Mouse (Mus musculus) gastrocnemius, postnatal 10 days (tissue): ENCODE data around the gene Asb10. TPM values are rescaled to one million over a fixed set of nuclear protein-coding genes. Genes with fewer than 3 reads are reported as not detected.

ENCODE experiments used
- DNase-seq: peaks from one replicate; pipeline ENCODE4 v3.0.0; 2021; ENCODE audit warnings: mixed read lengths
- total RNA-seq, 2 experiments: library from RNA; stranded (reverse); gene quantifications; 2 replicates each; pipeline ENCODE4 v1.2.3; 2021

Asb10 gene
- total RNA-seq, 2 experiments from 2014 or later, result 31.3 to 37.4 TPM

DNA sequence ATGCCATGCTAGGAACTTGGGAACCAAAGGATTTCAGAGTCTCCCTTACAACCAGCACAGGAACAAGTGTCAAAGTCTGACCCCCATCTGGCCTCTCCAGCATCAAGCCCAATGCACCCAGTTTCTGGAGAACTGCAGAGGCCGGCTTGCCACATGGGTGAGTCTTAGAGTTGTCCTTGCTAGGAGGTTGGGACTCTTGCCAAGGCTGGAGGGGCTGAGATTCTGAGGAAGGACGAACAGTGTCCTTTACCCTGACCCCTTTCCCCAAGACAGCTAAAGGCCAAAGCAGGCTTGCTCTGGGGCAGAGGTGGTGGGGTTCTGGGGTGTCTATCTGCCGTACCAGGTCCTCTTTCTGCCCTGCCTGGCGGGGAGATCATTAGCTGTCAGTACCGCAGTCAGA lies 4.3 kb downstream of the Asb10 start:
- DNase-seq, result no peak

GRCm38 (mm10) chr5:24535731-24536130 lies 5.0 kb downstream of the Asb10 start:
- DNase-seq, result no peak

DNA sequence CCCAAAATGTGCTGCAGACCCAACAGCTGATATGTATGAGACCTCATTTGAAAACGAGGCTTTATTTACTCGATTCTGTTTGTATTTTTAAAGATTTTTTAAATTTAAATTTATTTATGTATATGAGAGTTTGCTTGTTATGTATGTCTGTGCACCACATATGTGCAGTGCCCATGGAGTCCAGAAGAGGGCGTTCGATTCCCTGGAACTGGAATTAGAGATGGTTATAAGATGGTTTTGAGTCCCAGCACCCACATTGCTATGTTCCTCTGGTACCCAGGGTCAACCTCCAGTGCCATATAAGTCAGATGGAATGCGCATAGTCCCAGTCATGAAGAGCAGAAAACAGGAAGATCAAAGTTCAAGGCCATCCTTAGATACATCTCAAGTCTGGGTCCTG lies 6.5 kb downstream of the Asb10 start:
- no peak for DNase-seq

DNA sequence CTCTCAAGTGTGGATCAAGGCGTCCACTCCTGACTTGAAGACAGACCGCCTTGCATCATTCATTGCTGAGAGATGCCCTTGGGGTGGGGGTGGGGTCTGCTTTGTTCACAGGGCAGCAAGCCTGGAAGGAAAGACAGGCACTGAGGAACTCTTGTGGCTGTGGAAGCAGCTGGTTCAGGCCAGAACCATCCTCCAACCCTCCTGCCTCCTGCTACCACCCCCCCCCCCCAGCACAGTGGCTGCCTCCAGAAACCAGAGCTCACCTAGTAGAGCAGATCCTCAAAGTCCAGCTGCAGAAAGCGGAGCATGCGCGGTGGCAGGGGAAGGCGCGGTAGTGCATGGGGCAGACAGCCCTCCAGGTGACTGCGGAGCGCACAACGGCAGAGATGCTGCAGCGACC lies 7.4 kb downstream of the Asb10 start:
- no peak for DNase-seq

DNA sequence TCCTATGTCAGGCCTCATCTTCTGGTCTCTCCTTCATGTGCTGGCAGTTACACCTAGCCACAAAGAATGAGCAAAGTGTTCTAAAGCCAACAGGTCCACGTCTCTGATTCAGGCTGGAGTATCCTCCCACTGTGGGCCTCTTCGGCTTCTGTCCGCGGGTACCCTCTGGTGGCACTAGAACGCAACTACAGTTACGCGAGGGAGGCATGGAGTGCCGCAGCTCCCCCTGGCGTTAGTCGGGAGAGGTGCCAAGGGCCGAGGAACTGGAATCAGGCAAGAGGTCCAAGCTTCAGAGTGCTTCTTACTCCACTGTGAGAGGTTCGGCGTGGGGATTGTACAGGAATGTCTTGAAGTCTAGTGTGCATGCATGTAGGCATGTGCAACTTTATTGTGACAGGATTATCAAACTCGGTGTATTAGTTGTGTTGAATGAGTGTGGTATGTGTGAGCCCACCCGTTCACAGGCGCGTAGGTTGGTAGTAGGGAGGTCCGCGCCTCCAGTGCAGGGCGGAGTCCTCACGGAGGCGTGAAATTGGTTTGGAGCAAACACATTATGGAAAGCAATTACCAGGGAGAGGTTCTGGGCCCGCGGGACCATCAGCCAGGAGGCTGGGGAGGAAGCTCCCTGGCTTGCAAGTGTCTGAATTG lies 10.6 kb downstream of the Asb10 start:
- peak; percentile 97 for DNase-seq

DNA sequence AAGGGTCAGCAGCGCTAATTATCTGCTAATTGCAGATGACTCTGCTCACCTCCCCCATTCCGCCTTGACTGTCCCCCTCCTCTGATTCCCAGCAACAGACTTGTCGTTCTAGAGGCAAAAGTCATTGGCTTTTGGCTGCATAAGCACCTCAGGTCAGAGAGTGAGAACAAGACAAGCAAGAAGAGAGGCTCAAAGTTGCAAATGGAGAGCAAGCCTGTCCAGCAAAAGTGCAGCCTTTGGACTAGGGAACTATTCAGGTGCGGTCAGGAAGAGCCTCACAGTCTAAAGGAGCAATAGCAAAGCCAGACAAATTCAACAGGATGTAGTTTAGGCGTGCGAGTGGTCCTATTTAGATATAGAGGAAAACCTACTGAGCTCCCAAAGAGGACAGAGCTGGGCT lies 13.0 kb downstream of the Asb10 start:
- no peak for DNase-seq

DNA sequence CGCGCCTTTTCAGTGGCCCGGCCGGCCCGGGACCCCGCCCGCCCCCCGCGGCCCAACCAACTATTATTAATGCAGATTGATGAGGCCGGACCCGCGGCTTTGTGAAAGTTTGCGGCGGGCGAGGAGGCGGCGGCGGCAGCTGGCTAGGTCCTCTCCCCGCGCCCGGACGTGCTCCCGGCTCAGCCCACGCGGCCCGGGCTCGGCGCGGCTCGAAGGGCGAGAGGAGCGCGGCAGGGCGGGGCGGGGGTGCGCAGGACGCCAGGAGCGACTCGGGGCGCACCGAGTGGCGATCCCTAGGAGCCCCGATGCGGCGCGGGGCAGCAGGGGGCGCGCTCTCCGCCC lies 13.9 kb downstream of the Asb10 start, which contains the start of gene Gbx1:
Gbx1 (minus strand) TSS at position 314 of the 342 bp plus-strand sequence.
- peak; percentile 54 for DNase-seq

- DNase-seq, result peak; percentile 26
Observed at GRCm38 (mm10) chr5:24526190-24526888, 14.4 kb downstream of the Asb10 start.

- no peak for DNase-seq
Observed at GRCm38 (mm10) chr5:24525360-24526189, 15.2 kb downstream of the Asb10 start.

DNA sequence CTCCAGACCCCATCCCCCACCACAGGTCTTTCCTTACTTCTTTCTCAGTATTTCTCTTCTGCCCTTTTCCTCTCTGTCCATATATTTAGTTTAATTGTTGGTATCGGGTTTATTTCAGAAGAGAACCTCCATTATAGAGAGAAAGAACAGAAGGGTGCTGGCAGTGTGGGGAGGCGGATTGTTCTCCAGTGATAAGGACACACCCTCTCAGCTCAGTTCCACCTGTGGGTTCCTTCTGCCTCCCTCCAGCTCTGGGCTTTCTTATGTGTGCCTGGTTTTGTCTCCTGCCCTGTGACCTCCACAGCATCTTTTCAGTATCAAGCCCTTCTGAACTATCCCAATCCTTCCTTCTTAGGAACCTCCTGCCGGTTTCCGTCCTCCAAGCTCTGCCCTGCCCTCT lies 16.3 kb downstream of the Asb10 start:
- no peak for DNase-seq

DNA sequence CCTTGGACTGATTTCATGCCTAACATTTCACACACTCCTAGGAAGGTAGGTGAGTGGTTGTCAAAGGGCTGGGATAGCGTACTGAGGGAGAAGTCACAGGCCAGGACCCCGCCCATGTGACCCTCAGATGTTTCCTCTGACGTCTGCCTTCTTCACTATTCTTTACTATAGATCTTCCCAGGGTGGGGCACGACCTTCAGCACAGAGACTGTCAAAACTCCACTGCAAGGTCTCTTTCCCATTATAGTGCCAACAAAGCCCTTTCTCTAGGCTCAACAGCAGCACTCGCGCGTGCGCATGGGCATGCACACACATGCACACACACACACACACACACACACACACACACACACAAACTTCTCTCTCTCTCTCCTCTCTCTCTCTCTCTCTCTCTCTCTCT lies 17.0 kb downstream of the Asb10 start:
- DNase-seq, result no peak

DNA sequence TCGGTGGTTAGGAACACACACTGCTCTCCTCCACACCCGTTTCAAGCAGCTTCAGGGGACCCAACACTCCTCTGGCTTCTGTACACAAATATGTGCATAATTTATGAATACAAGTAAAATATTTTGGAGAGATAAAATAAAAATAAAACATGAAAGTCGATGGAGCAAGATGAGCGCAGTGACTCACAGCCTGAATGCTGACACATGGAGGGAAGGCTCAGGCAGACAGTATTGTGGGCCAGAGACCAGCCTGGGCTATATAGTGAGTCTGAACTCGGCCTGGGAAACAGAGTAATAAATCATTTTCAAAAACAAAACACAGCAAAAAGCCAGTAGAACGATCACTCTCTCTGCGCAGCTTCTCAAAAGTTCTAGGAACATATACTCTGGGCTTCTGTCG lies 19.4 kb downstream of the Asb10 start:
- no peak for DNase-seq

- no peak for DNase-seq
Observed at GRCm38 (mm10) chr5:24512271-24512670, 28.5 kb downstream of the Asb10 start.

- DNase-seq, result peak; percentile 58
Observed at GRCm38 (mm10) chr5:24510635-24511034, 30.1 kb downstream of the Asb10 start.

DNA sequence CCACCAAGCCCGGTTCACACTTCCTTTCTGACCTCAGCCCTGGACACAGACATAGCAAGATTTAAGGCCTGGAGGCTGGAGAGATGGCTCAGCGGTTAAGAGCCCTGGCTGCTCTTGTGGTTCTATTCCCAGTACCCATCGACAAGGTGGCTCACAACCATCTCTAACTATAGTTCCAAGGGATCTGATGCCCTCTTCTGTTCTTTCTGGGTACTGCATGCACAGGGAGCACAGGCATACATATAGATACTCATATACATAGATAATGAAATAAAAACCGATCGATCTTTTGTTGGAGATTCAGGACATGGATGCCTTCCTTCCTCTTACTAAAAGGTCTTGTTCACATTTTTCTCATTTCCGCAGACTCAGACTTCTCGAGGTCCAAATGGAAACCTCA lies 32.4 kb downstream of the Asb10 start:
- no peak for DNase-seq

DNA sequence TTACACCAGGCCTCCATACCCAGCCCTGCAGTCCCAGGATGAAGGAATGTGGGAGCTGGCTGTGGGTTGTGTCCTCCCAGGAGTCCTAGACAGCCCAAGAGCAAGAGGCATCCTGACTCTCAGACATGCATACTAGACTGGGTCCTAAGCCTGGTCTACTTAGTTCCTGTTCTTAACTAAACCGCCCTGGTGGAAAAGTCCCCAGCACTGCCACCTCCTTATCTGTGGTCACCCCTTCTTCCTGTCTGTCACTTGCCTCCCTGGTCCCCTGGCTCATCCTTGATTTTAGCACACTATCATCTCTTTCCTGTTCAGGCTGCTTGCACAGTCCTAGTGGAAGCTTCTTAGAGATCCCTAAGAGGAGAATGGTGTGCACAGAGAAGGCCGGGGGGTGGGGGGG lies 35.3 kb downstream of the Asb10 start:
- DNase-seq, result no peak

DNA sequence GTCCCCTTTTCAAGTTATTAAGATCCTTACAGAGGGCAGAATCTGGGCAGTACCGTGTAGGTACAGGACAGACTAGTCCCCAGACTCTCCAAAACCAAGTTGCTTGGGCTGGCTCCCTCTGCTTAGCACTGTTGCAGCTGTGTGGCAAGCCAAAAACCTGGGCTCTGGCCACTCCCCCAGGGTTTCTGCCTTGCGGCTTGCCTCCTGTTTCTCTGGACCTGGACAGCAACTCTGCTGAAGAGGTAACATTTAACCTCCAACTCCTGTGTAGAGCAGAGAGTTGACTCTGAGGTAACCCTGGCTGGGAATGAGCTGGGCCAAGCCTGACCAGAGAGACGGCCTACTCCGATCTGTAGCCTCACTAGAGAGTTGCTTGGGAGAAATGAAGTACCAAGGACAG lies 38.0 kb downstream of the Asb10 start:
- no peak for DNase-seq

DNA sequence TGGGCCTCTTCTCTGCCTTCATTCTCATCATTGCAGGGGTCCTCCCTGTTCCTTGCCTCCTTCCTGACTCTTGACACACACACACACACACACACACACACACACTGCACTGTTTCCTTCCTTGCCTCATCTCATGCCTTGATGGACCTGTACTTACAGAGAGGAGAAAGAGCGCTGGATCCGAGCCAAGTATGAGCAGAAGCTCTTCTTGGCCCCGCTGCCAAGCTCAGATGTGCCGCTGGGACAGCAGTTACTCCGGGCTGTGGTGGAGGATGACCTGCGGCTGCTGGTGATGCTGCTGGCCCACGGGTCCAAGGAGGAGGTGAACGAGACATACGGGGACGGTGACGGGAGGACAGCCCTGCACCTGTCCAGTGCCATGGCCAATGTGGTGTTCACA lies 39.9 kb downstream of the Asb10 start:
- no peak for DNase-seq

DNA sequence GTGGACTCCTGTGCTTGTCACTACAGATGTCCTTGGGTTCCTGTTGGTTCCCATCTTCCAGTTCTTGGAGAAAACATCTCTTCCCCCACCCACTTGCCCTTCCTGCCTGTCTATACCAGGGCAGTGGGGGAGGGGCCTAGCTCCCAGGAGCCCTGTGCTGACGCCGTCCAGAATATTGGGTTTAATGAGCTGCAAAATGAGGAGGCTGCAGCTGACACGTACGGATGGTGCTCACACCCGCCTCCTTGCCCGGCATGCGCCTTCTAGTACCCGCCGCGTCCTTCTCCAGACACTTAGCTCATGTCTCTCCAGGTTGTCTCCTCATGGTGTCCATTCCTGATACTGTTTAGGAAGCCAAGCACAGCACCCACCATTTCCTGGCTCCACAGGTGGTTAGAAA lies 41.7 kb downstream of the Asb10 start:
- DNase-seq, result no peak

DNA sequence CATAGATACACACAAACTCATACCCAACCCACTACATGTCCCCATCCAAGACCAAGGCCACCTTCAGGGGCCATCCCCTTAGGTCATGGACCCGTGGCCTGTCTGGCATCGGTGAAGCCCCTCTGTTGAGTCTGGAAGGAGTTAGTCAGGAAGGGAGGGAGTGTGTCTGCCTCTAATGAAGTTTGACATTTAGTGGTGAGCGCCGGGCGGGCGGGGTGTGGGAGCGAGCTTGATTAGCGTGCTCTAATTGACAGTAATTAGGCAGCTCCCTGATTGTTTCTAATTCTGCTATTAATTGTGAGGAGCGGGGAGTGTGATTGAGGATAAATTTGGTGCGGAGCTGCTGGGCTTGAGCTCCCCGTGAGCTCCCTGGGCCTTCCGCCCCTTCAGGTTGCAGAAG lies 43.3 kb downstream of the Asb10 start:
- no peak for DNase-seq

DNA sequence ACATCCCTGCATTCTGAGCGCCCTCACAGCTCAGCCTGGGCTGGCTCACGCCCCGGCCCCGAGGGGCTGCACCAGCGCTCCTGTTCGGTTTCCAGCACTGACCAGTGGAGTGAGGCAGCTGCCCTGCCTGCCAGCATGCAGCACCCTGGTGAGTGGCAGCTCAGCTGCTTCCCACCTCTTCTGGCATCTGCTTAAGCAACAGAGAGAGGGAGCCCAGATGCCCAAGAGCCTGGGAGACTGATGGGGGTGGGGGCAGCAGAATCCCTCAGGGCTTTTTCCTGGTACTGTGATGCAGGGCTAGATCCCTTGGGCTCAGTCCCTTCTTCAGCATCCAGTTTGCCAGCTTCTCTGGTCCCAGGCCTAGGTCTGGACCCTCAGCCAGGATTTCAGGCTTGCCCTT lies 44.0 kb downstream of the Asb10 start:
- DNase-seq, result no peak

GRCm38 (mm10) chr5:24495019-24495418 lies 45.8 kb downstream of the Asb10 start:
- no peak for DNase-seq

- no peak for DNase-seq
Observed at GRCm38 (mm10) chr5:24492546-24493285, 48.1 kb downstream of the Asb10 start.
